Mouse (Mus musculus) heart, adult 8-10 months (tissue): ENCODE data around the gene Pgbd1. TPM values are rescaled to one million over a fixed set of nuclear protein-coding genes. Genes with fewer than 3 reads are reported as not detected.
A peak's percentile ranks its signal among the peaks of the same experiment; 100 is the strongest.
"Not testable (repeated sequence)": the region's sequence is repeated elsewhere in the genome, so short reads cannot be mapped to it uniquely, and the experiment has no call there.

Source experiments
- DNase-seq: peaks from one replicate; pipeline ENCODE4 v3.0.0; 2022; ENCODE audit warnings: low spot score
- microRNA-seq: library from miRNA; unstranded; fragments of <30 nt; microRNA quantifications from one replicate; pipeline ENCODE4 v1.2.0, GENCODE M21; 2022
- total RNA-seq, 4 experiments: library from RNA; stranded (reverse); gene quantifications; 2 replicates each; pipeline ENCODE4 v1.2.4; 2022

Pgbd1 gene
- total RNA-seq, 4 experiments from 2014 or later = 0.30 to 0.50 (median 0.35) TPM

DNA sequence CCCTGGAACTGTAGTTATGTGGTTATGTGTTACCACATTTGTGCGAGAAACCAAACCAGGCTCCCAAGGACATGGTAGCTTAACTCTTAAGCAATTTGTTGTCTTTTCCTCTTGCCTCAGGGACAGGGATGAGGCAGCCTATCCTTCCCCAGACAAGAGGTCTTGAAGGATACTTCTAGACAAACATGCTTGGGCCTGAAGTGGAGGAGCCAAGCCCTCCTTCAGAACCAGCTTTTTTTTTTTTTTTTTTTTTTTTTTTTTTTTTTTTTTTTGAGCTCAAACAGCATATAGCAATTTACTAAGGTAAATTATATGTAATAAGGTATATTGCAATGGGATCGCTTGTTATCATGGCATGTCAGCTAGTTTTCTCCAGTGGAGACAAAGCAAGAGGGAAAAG is 25.1 kb downstream of the Pgbd1 start:
- DNase-seq = no peak

DNA sequence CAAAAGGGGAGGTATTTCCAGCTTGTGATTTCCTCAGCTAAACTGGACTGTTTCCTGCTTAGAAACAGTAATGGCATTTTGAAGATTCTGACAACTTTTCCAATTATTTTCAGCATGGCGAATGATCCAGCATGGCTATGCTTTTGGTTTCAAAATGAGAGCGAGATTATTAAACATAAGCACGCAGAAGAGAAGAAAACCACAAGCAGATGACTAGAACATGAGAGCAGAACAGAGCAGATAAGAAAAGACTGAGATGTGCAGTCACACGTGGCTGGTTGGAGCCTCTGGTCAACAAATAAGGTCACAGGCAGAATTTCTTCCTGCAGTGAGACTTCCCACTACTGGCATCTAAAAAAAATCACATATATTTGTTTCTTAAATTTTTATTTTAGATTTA is 25.6 kb downstream of the Pgbd1 start:
- DNase-seq = no peak

DNA sequence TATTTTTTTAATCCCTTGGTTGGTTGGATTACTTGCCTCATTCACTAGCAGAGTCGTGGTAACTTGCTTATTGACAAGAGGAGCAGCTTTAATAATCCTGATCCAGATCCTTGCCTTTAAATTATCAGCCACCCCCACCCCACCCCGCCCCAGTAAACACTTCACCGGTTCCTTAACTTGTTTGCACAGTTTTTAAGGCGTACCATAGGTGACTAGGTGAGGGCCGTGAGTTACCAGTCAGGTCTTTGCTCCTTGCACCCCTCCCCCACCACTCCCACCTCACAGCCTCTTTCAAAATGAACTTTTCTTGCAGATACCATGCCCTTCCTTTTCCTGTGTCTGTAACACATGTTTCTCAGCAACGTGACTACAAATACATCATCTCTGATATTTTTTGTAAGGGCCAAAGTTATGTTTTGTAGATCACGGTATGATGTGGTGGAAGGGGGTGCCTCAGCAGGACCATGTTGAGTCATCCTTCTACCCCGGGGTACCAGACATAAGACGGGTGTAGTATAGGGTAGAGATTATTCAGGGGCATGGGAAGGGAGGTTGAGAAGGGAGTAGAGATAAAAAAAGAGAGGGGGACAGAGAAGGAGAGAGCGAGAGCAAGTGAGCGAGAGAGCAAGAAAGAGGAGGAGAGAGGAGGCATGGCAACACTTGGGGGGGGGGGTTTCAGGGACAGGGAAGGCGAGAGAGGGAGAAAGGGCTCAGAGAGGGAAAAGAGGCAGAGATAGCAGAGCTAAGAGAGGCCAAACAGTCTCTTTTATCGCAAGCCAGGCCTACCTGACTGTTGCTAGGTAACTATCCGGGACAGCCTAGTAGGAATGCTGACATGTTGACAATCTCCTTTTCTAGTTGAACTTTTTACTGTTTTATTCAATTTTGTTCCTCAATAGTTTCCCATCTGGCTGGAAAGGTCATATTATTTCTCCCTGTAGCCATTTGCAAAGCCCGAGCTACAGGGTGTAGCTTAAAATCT is 26.3 kb downstream of the Pgbd1 start:
- DNase-seq = no peak

DNA sequence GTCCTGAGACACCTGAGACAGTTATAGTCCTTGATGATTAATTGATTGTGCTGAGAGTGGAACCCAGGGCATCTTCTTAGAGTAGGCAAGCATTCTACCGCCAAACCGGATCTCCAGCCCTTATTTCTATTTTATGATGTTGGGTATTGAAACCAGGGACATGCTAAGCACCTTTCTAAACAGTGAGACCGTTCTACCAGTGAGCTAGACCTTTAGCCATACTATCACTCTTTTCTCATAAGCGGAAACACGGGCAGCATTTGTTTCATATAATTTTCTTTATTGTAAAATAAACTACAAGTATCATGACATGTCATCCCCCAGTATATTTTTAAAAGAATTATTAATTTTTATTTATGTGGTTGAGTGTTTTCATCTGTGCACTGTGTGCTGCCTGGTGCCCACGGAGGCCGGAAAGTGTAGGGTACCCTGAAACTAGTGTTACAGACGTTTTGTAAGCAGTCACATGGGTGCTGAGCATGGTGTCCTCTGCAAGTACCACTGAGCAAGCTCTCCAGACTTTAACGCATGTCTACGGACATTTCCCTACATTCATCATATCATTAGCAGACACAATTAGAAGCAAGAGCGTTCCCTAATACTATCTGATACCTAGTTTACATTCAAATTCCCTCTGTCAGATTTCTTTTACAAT is 31.9 kb downstream of the Pgbd1 start:
- no peak for DNase-seq

- DNase-seq = peak; percentile 93
Observed at GRCm38 (mm10) chr13:21407969-21408804, 32.7 kb downstream of the Pgbd1 start.

GRCm38 (mm10) chr13:21407341-21407740 is 33.5 kb downstream of the Pgbd1 start:
- DNase-seq = peak; percentile 35

DNA sequence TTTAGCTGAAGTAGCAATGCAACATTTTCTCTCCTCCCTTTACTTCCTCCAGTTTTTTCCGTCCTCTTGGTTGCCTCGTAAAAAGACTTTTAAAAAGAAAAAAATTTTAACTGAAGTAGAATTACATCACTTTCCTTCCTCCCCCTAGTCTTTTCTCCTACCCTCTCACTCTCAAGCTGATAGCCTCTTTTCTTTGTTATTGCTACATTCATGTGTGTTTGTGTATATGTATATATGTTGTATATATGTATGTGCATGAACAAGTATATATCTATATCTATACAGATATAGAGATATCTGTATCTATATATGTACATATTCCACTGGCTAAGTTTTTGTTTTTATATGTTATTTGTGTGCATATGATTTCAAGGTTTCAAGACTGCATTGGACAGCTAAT is 38.0 kb downstream of the Pgbd1 start:
- no peak for DNase-seq

DNA sequence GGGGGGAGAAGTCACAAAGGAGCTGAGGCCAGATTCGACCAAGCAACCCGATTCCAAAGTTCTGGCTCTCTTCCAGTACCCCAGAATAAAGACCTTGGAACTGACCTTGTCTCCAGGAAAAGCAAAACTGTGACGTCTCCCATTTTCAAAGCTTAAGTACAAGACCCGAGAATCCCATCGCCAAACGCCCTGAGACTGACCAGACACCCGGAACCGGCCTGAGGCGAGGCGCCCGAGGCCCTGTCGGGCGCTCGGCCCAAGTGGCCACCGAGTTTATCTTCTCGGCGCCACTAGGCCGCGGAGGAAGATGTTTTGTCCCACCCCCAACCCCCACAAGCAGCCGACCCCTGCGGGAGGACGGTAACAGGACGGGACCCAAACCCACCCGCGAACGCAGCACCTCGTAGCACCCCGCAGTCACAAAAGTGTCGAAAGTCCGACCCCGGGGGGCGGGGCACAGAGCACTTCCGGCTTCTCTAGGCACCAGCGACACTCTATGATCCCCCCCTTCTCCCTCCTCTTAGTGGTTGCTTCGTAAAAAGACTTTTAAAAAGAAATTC is 38.5 kb downstream of the Pgbd1 start, which contains the start of gene Zkscan3:
Gene Zkscan3, minus strand, starts transcription at position 469 of the 560 bp plus-strand sequence.
- DNase-seq = peak; percentile 81

DNA sequence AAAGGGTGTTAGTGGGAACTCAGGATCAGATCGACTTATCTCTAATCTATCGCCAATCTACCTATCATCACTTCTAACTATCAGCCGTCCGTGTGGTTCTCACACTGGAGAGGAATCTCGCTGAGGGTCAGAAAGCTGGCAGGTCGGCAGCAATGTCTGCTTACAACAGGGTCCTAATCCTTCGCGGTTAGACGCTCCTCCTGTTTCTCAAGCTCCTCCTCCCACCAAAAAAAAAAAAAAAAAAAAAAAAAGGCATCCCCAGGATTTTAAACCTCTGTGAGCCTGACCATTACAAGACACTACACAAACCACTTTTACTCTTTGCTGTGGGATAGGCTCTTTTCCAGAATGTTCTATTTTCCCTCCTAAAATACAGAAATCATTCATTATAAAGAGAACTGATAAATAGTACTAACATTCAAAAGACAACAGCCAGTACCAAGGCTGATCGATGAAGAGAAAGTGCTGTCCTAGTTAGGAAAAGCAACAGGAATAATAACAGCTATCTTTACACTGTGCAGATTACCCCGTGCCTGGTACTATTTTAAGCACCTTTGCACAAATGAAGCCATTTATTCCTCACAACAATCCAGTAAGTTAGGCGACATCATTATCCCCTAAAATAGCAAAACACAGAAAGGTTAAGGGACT is 39.1 kb downstream of the Pgbd1 start:
- no peak for DNase-seq

DNA sequence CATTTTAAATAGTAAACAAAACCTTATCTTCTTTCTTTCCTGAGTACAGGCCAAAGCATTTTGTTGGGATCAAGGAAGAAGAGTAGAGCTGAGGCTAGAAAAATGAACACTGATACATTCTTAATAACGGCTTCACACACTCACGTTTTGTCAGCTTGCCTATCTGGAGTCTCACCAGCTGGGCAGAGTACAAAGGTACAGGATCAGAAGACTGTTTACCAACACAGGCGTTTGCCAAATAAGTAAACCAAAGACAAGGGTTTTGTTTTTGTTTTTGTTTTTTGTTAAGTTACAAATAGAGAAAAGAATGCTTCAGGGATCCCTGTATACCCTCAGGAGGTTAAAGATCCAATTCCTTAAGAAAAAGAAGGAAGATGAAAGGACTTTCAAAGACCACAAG is 39.7 kb downstream of the Pgbd1 start:
- no peak for DNase-seq

- DNase-seq = no peak
Observed at GRCm38 (mm10) chr13:21397486-21397885, 43.4 kb downstream of the Pgbd1 start.

GRCm38 (mm10) chr13:21396048-21396447 is 44.8 kb downstream of the Pgbd1 start:
- DNase-seq = not testable (repeated sequence)

DNA sequence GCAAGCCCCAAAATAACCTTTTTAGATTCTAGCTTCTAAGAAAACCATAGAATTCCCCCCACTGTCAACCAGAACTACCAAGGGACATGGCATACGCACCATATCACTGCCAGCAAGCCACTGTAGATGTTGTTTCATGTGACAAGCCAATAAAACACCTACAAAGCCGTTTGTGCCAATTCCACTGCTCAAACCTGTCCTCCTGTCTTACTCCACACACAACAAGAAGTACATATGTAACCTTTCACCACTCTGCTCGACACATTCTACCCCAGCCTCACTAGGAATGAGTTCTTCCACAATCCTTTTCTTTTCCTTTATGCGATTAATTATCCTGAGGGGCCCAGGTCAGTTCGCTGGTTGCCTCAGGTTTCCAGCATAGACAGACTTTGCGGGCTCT is 45.2 kb downstream of the Pgbd1 start:
- no peak for DNase-seq

DNA sequence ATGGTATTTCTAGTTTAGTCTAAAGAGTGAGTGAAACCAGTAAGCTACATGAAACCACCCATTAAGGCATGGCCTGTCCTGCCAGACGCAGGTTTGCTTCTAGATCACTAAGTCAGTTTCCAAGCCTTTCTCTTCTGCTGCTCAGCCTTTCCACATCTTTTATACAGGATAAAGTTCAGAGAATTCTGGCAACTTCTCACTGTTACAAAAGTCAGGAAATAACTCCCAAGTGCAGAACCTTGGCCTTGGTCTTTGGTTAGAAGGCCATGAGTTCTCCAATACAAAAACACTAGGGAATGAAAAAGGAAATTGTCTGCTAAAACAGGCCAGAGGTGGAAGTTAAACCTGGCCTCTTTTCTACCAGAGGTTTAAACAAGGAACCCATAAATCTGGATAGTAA is 45.6 kb downstream of the Pgbd1 start:
- no peak for DNase-seq

DNA sequence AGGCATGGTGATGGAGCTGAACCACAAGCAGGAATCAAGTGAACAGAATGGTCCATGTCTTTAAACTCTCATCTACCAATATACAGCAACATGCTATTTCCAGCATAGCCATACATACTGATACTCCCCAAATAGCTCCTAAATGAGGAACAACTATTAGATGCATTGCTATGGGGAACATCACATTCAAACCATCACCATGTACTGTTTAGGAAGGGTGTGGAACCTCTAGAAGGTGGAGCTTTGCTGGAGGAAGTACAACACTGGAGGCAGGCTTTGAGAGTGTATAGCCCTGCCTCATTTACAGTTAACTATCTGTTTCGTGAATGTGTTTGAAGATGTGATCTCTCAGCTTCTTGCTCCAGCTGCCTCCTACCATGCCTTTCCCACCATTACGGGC is 63.1 kb downstream of the Pgbd1 start:
- no peak for DNase-seq

DNA sequence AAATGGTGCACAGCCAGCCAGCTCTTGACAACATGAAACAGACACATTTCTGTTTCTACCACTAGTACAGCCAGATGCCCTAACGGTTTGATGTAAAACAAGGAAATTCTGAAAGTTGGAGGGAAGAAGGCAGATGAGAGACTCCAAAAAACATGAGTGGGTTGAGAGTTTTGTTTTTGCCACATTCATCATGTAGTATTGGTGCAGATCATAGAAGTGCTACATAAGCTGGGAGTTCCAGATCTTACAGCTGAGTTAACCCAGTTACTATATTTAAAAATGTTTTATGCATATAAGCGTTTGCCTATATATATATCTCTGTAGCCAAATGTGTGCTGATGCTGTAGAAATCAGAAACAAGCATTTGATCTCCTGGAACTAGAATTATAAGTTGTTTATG is 68.2 kb downstream of the Pgbd1 start:
- DNase-seq = no peak

Small RNA genes within 50 kb of the gene (microRNA-seq; reads per million reads assigned to microRNA genes)
- gene Mir1896 (not detected), gene Mir6942 (not detected)

Other genes with a start within 250 kb of the Pgbd1 start
- gene Gpx5, start 148.3 kb downstream of the Pgbd1 start, total RNA-seq = not detected
- not detected for gene Gpx6, start 128.9 kb downstream of the Pgbd1 start, total RNA-seq
- gene Olfr1367, start 94.1 kb downstream of the Pgbd1 start, total RNA-seq = not detected
- 1 to 10 TPM; 4.5 to 6.0 (median 5.0) TPM for gene Zscan12, start 78.2 kb downstream of the Pgbd1 start, total RNA-seq
- gene Zkscan3, start 38.3 kb downstream of the Pgbd1 start, total RNA-seq = 10 to 100 TPM; 24.4 to 26.7 (median 26.1) TPM
- gene Zscan26, start 12.7 kb upstream of the Pgbd1 start, total RNA-seq = 10 to 100 TPM; 20.5 to 25.0 (median 21.7) TPM
- gene Nkapl, start 27.5 kb upstream of the Pgbd1 start, total RNA-seq = 1 to 10 TPM in 1 of 4 experiments, under 1 TPM in 3; 0.17 to 1.1 (median 0.41) TPM
- gene Zkscan4, start 37.8 kb upstream of the Pgbd1 start, total RNA-seq = 1 to 10 TPM; 1.0 to 1.5 (median 1.1) TPM
- gene Gm10065, start 38.4 kb upstream of the Pgbd1 start, total RNA-seq = not detected
- gene AK157302, start 54.2 kb upstream of the Pgbd1 start, total RNA-seq = 10 to 100 TPM; 24.1 to 26.8 (median 25.8) TPM
- 100 to 1,000 TPM; 207 to 244 (median 213) TPM for gene Gm11273, start 60.4 kb upstream of the Pgbd1 start, total RNA-seq
- 10 to 100 TPM; 10.5 to 13.0 (median 10.8) TPM for gene Zkscan8, start 90.1 kb upstream of the Pgbd1 start, total RNA-seq
- not detected for gene Olfr1366, start 101.8 kb upstream of the Pgbd1 start, total RNA-seq
- not detected for gene Olfr1535, start 118.8 kb upstream of the Pgbd1 start, total RNA-seq
- not detected for gene Olfr1364, start 140.7 kb upstream of the Pgbd1 start, total RNA-seq
- gene Olfr1362, start 173.0 kb upstream of the Pgbd1 start, total RNA-seq = not detected
- not detected for gene Olfr11, start 201.5 kb upstream of the Pgbd1 start, total RNA-seq
- gene Olfr1361, start 222.3 kb upstream of the Pgbd1 start, total RNA-seq = not detected
- gene Olfr1360, start 236.3 kb upstream of the Pgbd1 start, total RNA-seq = not detected